Mouse (Mus musculus): ENCODE data around the gene Tcta. TPM values are rescaled to one million over a fixed set of nuclear protein-coding genes. Genes with fewer than 3 reads are reported as not detected.

Tcta gene
- total RNA-seq (2021) = 10 to 100 TPM; 29.3 to 35.4 TPM
- long read RNA-seq, experiment 1, transcript Tcta-202 (3 exons, 1,094 nt) = major isoform, 32 of 48 reads
- long read RNA-seq, experiment 1, partial matches to known transcripts = 2 of 48 reads
- long read RNA-seq, experiment 1, other reads (novel, unspliced or antisense) = 12 of 48 reads
- long read RNA-seq, experiment 2, transcript Tcta-202 (3 exons, 1,094 nt) = major isoform, 19 of 27 reads
- long read RNA-seq, experiment 2, partial matches to known transcripts = 2 of 27 reads
- long read RNA-seq, experiment 2, other reads (novel, unspliced or antisense) = 5 of 27 reads

DNA sequence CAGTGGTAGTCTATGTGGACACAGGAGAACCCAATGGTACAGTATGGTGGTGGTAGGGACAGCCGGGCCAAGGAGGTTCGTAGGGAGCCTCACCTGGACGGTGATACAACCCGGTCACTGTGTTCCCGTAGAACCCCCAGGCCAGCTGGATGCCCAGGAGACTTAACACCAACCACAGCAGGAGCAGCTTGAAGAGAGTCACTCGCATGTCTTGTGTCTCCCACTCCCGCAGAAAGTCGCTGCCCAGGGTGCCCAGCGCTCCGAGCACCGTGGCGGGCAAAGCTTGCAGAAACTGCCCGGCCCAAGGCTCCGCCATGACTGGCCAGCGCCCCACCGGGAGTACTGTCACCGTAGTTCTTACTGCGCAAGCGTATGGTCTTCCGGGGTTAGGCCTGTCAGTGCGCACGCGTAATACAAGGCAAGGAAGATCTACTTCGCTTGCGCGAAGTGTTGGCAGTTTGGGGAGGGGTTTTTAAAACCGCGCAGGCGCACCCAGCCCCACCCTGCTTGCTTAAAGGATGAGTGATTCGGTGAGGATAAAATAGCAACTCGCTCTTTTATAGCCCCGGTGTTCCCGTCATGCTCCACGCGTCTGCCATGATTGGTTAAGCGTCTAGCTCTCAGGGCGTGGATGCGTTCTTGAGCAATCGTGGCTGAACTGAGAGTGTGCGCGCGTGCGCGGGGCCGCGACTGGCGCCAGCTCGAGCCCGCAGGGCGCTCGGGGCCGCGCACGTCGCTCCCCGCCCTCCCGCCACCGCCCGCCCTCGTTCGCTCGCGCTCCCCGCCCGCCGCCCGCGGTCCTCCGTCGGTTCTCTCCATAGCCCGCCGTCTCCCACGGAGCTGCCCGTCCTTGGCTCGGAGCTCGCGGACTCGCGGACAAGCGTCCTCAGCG lies at the start of gene Tcta, which contains the start of gene Rhoa:
TSS of gene Tcta (minus strand) at position 532 of the 892 bp plus-strand sequence.
TSS of gene Rhoa (plus strand) at position 501 of the 892 bp plus-strand sequence.
- DNase-seq (ENCODE audit: extremely low spot score in 1 of 2, low spot score in 2 of 2) = peak; percentile 95 to 99
- peak within 1 kb of the TSS; percentile 99 for H3K27ac ChIP-seq
- no peak for TF ChIP-seq CTCF (IDR thresholded peaks at IDR 0.05)
- peak within 1 kb of the TSS; percentile 91 for H3K4me3 ChIP-seq
- intact Hi-C loops (cut with DNase I) = loop anchor here (1.0 to 2.0 kb wide), 3 partner anchors 33 to 211 kb away; partner anchors contain the start of genes Gpx1, Qrich1 and Usp4

- intact Hi-C loops (cut with DNase I) = no loop called here
- DNase-seq (ENCODE audit: extremely low spot score in 1 of 2, low spot score in 2 of 2) = no peak
These were observed 43.8 kb upstream of the Tcta start for GRCm38 (mm10) chr9:108349727-108350126.

GRCm38 (mm10) chr9:108348290-108348680 lies 42.3 kb upstream of the Tcta start:
- TF ChIP-seq CTCF (IDR thresholded peaks at IDR 0.05) = no peak
- H3K27ac ChIP-seq = peak overlapping the region; percentile 99
- intact Hi-C loops (cut with DNase I) = no loop called here
- H3K4me3 ChIP-seq = peak overlapping the region; percentile 76
- no peak for DNase-seq (ENCODE audit: extremely low spot score in 1 of 2, low spot score in 2 of 2)

More at GRCm38 (mm10) chr9:108349727-108350126, 43.8 kb upstream of the Tcta start:
- H3K4me3 ChIP-seq = no peak overlapping the region
- no peak for TF ChIP-seq CTCF (IDR thresholded peaks at IDR 0.05)
- H3K27ac ChIP-seq = no peak overlapping the region

GRCm38 (mm10) chr9:108347540-108348289 lies 41.8 kb upstream of the Tcta start, which contains the start of gene Usp4:
Usp4 (plus strand) TSS chr9:108347853.
- Histone ChIP-seq H3K27ac (peak within 1 kb of the TSS; percentile 99), H3K4me3 (peak within 1 kb of the TSS; percentile 76)
- intact Hi-C loops (cut with DNase I) = loop anchor here (1.0 kb wide), 1 partner anchor 41 kb away; the partner anchor contains the start of genes Rhoa and Tcta
- peak; percentile 84 to 87 for DNase-seq (ENCODE audit: extremely low spot score in 1 of 2, low spot score in 2 of 2)
- no peak for TF ChIP-seq CTCF (IDR thresholded peaks at IDR 0.05)

DNA sequence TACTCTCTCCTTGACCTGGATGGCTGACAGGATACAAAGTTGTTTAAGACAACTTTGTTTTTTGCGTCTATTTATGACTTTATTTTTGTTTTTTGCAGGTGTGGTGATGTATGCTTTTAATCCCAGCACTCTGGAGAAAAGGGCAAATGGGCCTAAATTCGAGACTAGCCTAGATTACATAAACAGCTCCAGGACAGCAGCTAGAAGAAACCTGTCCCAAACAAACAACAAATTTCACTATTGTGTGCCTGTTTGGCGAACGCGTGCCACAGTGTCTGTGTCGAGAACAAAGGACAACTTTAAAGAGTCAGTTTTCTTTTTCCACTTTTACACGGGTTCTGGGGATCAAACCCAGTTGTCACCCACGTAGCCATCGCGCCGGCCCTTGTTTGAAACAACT lies 41.1 kb upstream of the Tcta start:
- intact Hi-C loops (cut with DNase I) = loop anchor here (1.0 kb wide), 1 partner anchor 41 kb away; the partner anchor contains the start of genes Rhoa and Tcta
- no peak for DNase-seq (ENCODE audit: extremely low spot score in 1 of 2, low spot score in 2 of 2)
- H3K4me3 ChIP-seq = peak overlapping the region; percentile 76
- no peak for TF ChIP-seq CTCF (IDR thresholded peaks at IDR 0.05)
- H3K27ac ChIP-seq = peak overlapping the region; percentile 99

DNA sequence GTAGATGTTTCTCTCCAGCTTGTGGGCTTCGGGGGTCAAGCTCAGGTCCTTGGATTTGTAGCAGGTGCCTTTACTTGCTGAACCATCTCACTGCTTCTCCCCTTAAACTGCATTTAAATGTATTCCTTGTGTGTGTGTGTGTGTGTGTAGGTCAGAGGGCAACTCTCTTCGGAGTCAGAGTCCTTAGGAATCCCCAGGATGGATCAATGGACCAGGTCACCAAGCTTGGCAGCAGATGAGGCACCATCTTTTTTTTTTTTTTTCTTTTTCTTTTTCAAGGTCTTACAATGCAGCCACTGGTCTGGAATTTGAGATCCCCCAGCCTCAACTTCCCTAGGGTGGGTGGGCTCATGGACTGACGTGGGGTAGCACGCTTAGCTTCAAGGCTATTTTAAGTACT lies 38.5 kb upstream of the Tcta start:
- Histone ChIP-seq H3K27ac (no peak overlapping the region), H3K4me3 (no peak overlapping the region)
- intact Hi-C loops (cut with DNase I) = no loop called here
- TF ChIP-seq CTCF (IDR thresholded peaks at IDR 0.05) = no peak
- no peak for DNase-seq (ENCODE audit: extremely low spot score in 1 of 2, low spot score in 2 of 2)

- intact Hi-C loops (cut with DNase I) = no loop called here
- TF ChIP-seq CTCF (IDR thresholded peaks at IDR 0.05) = no peak
- no peak for DNase-seq (ENCODE audit: extremely low spot score in 1 of 2, low spot score in 2 of 2)
These were observed 37.9 kb upstream of the Tcta start for GRCm38 (mm10) chr9:108343835-108344234.

DNA sequence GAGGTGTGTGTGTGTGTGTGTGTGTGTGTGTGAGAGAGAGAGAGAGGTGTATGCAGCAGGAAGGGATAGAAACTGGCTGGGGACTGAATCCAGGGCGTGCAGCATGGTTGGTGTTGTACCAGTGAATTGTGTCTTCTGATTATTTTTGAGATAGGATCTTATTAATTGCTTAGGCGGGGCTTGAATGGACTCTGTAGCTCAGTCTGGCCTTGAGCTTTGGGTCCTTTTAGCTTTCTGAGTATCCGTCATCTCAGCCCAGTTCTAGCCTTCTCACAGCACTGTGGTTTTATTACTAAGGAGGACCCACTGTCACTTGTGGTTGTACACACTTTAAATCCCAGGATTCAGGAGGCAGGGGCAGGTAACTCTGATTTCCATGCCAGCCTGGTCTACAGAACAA lies 37.4 kb upstream of the Tcta start:
- intact Hi-C loops (cut with DNase I) = no loop called here
- Histone ChIP-seq H3K27ac (no peak overlapping the region), H3K4me3 (no peak overlapping the region)
- TF ChIP-seq CTCF (IDR thresholded peaks at IDR 0.05) = no peak
- no peak for DNase-seq (ENCODE audit: extremely low spot score in 1 of 2, low spot score in 2 of 2)

More at GRCm38 (mm10) chr9:108343835-108344234, 37.9 kb upstream of the Tcta start:
- Histone ChIP-seq H3K27ac (no peak overlapping the region), H3K4me3 (no peak overlapping the region)

GRCm38 (mm10) chr9:108342301-108342831 lies 36.4 kb upstream of the Tcta start:
- Histone ChIP-seq H3K27ac (peak overlapping the region; percentile 73), H3K4me3 (no peak overlapping the region)
- no peak; the same call in 1 of the 2 replicates for TF ChIP-seq CTCF (IDR thresholded peaks at IDR 0.05)
- DNase-seq (ENCODE audit: extremely low spot score in 1 of 2, low spot score in 2 of 2) = no peak
- intact Hi-C loops (cut with DNase I) = no loop called here

DNA sequence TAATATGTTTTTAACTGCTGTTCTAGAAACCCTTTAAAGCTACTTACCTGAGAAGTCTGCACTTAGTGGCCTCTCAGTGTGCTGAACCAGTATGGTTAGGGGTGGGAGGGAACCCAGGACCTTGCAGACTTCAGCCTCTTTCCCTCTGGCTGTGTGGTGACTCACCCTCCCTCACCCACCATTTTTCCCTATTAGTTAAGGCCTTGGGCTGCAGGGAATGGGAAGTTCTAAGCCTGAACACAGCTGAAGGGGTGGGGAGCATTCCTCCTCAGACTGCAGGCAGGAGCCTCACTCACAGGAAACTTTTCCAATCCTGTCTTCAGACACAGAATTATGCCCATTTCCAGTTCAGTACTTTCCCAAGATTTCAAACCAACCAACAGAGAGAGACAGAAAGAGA lies 35.8 kb upstream of the Tcta start:
- no peak for DNase-seq (ENCODE audit: extremely low spot score in 1 of 2, low spot score in 2 of 2)
- intact Hi-C loops (cut with DNase I) = no loop called here
- TF ChIP-seq CTCF (IDR thresholded peaks at IDR 0.05) = no peak
- Histone ChIP-seq H3K27ac (peak overlapping the region; percentile 73; the same call in 1 of the 2 replicates), H3K4me3 (no peak overlapping the region)

DNA sequence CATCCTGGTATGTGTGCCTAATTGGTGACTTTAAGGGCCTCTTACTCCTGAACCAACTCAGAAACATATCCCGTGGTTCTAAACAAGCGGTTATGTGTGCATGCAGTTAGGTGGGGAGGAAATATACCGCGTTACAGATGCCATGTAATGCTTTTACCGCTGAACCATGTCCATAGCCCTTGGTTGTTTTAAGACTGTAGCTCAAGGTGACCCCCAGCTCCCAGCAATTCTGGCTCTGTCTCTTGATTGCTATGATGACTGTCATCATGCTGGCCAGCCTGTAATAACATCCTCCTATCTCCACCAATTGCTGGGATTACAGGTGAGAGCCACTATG lies 35.1 kb upstream of the Tcta start:
- TF ChIP-seq CTCF (IDR thresholded peaks at IDR 0.05) = no peak
- H3K4me3 ChIP-seq = no peak overlapping the region
- DNase-seq (ENCODE audit: extremely low spot score in 1 of 2, low spot score in 2 of 2) = no peak
- no peak overlapping the region; the same call in 1 of the 2 replicates for H3K27ac ChIP-seq
- intact Hi-C loops (cut with DNase I) = no loop called here

Measured in left cerebral cortex, adult 2 months (tissue).